Mouse (Mus musculus): ENCODE results near the gene Trim28.
A peak's percentile ranks its signal among the peaks of the same experiment; 100 is the strongest.

Gene Trim28

DNA sequence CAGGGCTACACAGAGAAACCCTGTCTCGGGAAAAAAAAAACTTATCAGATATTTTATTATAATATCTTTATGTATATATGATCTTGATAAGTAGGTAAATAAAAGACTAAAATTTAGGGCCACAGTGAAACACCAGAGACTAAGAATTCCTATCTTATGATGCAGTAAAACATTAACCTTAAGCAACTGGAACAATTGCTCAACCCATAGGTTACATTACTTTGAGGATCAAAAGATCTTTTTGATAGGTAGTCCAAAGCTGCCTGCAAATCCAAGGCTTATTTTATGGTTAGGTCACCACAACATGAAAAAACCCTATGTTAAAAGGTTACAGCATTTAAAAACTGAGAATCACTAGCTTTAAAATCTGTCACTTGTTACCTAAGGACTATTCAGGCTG lies 2.7 kb downstream of the Trim28 start:
- no peak for DNase-seq

DNA sequence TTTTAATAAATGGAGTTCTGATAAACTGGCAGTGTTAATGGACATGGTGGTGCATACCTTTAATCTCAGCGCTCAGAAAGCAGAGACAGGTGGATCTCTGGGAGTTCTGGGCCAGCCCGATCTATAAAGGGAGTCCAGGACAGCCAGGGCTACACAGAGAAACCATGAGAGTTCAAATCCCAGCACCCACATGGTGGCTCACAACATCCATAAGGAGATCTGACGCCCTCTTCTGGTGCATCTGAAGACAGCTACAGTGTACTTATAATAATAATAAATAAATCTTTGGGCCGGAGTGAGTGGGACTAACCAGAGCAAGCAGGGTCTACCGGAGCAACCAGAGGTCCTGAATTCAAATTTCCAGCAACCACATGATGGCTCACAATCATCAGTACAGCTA lies 4.5 kb downstream of the Trim28 start:
- no peak for DNase-seq

DNA sequence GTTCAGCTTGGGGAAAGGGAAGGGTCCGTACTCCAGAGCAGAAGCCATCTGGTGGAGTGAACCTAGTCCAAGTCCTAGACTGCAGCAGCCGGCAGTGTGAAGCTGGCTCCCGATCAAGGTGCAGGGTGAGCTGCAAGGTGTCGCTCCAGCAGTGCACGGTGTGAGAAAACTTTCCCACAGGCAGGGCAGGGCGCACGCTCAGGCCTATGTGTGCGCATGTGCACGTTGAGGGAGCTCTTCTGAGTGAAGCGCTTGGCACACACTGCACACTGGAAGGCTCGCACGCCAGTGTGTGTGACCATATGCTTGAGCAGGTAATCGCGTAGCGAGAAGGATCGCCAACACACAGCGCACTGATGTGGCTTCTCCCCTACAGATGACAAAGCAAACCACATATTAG lies 7.1 kb downstream of the Trim28 start:
- no peak for DNase-seq

- DNase-seq = no peak
These were observed 7.6 kb downstream of the Trim28 start for GRCm38 (mm10) chr7:13006531-13006930.

DNA sequence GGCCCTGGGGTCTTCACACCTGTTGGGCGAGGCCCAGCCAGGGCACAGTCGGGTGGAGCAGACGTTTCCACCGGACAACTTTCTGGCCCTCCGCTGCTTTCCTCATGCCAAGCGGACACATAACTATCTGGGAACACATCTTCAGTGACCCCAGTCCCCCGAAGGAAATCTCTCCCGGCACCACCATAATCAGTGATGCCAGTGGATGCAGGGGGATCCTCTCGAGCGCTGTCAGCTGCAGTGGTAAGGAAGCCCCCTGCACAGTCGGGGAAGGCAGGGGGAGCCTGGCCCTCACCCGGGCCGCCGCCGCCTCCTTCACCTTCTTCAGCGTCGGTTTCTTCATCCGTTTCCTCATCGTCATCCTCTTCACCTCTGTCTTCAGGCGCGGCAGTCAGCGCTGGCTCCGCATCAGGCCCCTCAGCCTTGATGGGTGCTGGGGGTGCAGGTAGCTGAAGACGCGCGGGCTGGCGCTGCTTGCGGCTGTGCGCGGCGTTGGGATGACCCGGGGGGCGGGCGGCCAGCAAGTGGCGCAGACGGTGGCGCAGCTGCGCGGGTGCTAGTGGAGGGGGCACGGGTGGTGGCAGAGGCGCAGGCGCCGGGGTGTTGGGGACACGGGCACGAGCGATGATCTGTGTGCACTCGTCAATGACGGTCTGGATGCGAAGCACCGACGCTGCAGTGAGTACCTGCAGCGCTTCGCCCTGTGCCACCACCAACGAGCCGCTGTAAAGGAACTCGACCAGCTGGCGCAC lies 8.6 kb downstream of the Trim28 start:
- DNase-seq = no peak

GRCm38 (mm10) chr7:13009143-13010004 lies 10.5 kb downstream of the Trim28 start:
- DNase-seq = peak; percentile 91 to 93

- no peak for DNase-seq
These were observed 11.3 kb downstream of the Trim28 start, which contains the start of gene Zbtb45 for GRCm38 (mm10) chr7:13010005-13010908. Zbtb45 (minus strand) TSS chr7:13010034.

DNA sequence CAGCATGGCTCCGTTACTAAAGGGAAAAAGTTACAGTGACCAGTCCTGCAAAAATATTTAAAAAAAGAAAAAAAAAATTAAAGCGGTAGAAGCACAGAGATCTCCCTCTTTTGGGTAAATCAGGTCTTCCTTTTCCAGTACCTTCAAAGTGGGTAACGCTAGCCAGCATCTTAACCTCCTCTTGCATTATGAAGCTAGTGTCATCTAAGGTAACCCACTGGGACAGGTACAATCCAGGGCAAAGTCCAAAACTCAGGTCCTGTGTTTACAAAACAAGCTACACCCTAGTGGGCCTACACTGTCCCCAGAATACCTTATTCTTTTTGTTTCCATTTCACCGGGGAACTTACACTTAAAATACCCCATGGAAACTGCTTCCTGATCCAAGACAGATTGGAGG lies 14.8 kb downstream of the Trim28 start:
- no peak for DNase-seq

GRCm38 (mm10) chr7:13014275-13014839 lies 15.4 kb downstream of the Trim28 start:
- DNase-seq = no peak

GRCm38 (mm10) chr7:13015217-13015616 lies 16.3 kb downstream of the Trim28 start:
- no peak for DNase-seq

- peak; percentile 56 to 63 for DNase-seq
These were observed 24.0 kb downstream of the Trim28 start for GRCm38 (mm10) chr7:13022773-13023535.

DNA sequence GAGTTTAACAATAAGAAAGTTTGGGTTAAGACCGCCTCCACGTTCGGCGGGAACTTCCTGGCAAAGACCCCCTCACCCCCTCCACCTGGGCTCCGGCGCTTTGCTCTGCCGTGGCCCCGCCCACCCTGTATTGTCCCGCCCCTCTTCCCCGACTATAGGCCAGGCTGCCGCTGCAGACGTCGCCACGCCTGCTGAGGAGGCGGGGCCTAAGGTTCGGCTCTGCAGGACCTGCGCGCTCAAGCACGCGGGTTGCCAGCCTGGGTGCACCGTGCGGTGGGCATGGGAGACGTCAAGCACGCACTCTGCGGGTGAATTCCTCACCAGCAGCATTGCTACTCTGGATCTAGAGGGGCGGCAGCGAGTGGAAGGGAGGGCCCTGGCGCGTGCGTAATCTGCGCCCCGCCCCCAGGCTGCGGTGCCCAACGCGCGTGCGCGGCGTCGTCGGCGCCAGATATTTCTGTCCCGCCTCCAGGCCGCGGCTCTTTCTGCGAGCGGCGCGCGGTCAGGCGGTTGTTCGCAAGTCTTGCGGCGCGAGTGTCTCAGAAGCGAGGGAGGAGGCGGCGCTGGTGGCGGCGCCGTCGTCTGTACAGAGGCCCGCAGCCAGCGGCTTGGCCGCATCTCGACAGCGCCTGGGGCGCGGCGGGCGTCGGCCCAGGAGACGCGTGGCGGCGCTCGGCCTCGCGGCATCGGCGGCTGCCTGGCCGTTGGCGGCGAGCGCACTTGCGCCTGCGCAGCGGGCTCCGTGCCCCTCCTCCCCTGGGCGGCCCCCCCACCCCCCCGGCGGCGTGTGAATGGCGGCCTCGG lies 25.2 kb downstream of the Trim28 start:
- DNase-seq = peak; percentile 97 to 98

DNA sequence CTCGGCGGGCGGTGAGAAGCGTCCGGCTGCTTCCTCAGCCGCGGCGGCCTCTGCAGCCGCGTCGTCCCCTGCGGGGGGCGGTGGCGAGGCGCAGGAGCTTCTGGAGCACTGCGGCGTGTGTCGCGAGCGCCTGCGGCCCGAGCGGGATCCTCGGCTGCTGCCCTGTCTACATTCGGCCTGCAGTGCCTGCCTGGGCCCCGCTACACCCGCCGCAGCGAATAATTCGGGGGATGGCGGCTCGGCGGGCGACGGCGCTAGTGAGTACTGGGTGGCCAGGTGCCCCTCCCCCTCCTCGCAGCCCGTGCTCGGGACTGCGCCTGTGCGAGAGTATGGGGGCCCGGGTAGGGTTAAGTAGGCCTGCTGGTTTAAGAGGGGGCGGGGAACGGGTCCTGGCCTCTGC lies 25.9 kb downstream of the Trim28 start:
- DNase-seq = peak; percentile 65 to 71

GRCm38 (mm10) chr7:13025511-13026112 lies 26.7 kb downstream of the Trim28 start:
- DNase-seq = no peak

GRCm38 (mm10) chr7:13028986-13029385 lies 30.1 kb downstream of the Trim28 start:
- DNase-seq = no peak

GRCm38 (mm10) chr7:13031069-13031468 lies 32.2 kb downstream of the Trim28 start:
- peak; percentile 31 to 38 for DNase-seq

DNA sequence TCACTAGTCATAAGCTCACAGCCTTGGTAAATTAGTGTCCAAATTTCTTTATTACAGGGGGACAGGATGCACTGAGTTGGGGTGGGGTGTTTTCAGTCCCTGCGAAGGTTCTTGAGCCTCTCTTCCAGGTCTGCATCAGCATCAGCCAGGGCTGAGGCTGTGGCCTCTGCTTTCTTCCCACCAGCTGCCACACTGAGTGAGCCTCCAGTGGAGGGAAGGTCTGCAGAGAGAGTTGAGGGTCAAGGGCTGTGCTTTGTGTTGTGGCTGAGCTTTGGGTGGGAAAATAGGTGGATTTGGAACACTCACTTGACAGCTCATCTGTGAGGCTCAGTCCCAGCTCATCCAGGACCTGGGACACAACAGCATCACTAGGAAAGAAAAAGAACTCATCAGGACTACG lies 33.1 kb downstream of the Trim28 start:
- DNase-seq = no peak

- DNase-seq = no peak
These were observed 33.6 kb downstream of the Trim28 start for GRCm38 (mm10) chr7:13032541-13032940.

DNA sequence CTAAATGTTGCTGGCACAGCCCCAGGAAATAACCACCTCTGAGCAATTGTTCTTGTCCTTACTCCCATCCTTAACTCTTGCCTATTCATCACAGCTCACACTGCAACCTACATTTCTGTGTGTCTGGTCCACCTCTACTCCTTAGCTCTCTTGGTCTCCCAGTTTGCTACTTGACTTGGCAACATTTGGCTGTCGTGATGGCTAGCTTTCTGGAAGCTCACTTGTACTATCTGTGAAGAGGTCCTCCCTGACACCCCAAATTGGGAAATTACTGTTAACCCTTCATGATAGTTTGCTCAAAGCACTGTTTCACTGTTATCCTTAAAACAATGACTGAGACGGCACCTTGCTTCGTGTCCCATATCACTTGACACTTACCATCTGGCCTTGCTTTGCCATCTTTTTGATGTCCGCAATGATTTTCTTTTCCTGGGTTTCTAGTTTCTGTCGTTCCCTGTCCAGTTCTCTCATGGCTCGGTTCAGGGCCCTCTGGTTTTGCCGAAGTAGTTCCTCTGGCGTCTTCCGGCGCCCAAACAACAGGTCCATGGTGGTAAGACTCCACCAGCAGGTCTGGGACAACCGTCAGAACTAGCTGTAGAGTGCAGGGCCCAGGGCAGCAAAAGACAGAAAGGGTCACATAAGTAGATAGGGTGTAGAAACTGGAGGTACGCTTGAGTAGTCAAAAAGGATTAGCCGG lies 34.7 kb downstream of the Trim28 start:
- DNase-seq = no peak
